Mouse (Mus musculus): Measurements from ENCODE around the gene Cd247.

The Cd247 gene

DNA sequence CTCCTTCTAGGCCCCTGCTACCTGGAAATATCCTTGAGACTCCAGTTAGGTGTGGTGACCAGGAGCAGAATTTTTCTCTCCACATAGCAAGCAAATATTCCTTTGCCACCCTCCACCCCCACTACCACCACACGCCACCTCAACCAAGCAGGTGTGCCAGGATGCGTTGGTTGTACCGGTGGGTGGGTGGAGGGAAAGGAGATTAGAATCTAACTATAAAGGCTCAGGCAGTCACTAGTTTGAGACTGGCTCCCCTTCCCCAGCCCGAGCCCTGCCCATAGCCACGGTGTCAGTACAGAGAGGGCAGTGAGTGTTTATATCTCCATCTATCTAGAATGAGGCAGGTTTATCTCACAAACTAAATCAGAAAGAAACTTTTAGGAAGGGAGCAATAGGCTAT lies 39.7 kb downstream of the Cd247 start:
- no peak for DNase-seq

DNA sequence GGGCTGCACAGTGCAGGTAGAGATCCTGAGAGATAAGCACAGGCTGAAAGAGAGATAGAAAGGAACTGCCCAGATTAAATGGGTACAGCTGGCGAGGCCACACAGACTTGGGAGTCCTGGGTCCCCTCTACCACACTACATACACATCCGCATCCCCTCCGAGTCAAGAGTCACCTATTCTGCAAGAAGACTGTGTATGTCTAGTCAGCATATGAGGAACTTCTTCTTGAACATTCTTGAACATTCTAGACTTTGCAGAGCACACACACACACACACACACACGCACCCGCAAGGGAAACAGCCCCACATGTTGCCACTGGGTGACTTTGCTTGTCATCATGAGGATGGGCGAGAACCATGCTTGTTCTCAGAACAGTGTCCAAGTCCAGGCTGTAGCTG lies 40.1 kb downstream of the Cd247 start:
- no peak for DNase-seq

DNA sequence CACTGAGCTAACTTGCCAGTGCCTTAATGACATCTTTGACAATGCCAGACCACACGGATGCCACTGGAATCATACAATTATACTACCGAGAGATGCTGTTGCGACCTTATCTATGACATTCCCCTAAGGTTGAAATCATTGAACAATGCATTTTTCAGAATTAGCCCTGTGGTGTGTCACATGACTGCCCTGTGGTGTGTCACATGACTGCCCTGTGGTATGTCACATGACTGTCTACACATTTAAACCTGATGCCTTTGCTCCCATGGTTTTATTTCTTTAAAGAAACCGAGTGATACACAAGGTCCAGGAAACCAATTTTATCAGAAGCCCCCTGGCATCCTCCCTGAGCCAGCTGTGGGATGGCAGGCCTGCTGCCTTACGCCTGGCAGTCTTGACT lies 41.4 kb downstream of the Cd247 start:
- DNase-seq = no peak

DNA sequence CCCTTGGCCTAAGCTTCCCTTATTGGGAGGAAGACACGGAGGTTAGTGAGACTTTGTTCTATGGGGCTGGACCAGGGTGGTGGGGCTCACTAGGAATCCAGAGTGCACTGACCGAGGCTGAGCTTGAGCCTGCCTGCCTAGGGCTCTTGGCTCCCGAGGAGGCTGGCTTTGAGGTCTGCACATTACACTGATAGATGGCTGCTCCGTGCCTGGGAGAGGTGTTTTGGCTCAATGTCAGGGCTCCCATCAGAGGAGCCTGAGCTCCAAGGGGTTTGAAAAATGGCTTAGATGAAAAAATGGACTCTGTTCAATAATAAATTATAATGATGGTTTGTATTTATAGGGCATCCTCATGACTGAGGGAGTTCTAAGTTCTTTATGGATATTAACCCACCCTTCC lies 44.8 kb downstream of the Cd247 start:
- no peak for DNase-seq

DNA sequence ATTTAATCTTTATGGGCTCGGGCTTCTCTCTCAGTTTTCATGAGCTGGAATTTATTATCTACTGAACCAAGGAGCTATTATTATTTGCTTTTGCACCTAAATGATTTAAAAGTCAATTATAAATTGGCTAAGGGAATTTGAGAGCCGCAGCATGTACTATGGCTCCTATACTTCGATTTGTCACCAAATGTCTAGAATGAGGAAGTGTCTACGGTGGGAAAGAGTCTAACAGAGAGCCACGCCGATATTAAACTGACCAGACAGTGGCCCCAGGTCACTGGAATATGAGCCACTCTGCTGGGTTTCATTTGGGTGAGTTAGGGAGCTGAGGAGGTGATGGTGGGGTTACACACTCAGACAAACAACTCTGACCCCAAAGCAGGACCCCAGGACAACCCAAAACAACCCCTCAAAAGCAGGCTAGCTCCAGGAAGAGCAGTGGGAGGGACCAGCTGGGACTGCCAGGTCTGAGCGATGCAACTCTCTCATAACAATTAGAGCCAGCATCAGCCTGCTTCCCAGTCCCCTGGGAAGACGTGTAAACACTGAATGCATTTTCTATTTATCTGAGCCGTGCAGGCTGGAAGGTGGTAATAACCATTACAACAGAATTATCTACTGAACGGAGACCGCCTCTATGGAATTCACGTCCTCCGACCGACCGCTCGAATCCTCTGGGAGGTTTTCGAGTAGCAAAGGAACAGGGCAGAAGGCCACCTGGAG lies 45.6 kb downstream of the Cd247 start:
- no peak for DNase-seq

DNA sequence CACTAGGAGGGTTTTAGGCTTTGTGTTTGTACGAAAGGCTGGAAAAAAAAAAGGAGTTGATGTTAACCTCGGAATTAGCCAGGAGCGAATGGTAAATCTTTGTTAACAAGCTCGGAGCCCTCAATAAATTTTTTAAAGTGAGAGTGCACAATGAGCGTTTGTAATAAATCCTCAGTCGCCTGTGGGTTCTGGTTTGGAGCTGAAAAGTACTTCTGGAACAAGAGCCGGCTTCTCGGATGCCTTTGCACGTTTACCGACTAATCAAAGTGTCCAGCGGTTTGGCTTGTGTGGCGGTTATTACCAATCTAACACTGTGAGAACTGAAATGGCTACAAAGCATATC lies 46.1 kb downstream of the Cd247 start:
- no peak for DNase-seq

DNA sequence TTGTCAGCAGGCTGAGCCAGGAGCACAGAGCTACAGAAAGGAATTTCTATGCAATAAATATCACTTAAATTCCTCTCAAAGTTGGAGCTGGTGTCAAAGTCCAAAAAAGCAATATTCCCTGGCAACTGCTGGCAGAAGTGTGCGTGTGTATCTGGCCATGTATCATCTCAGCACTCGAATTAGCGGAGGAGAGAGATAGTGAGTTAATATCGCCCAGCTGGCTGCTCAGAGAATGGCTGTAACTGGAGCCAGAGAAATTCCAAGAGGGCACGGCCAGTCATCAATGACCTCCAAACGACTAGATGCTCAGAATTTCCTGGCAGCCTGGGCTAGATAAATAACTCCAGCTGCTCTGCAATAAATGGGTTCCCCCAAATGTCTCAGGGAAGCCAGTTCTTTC lies 48.0 kb downstream of the Cd247 start:
- no peak for DNase-seq

DNA sequence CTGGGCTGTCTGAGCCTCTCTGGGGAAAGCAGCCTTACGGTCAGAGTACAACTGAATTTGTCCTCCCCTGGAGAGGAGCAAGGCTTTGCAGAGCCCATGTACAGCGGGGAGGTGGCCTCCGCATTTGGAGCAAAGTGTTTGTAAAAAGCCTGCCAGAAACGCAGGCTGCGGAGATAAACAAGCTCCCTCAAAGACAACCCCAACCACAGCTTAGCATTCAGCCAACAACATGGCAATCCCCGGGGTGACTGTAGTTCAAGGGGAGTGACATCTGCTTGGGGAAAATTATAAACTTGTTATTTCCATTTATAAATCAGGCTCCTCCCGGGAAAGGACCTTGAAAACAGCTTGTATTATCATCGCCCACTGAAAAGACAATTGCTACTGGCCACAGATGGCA lies 49.1 kb downstream of the Cd247 start:
- no peak for DNase-seq

DNA sequence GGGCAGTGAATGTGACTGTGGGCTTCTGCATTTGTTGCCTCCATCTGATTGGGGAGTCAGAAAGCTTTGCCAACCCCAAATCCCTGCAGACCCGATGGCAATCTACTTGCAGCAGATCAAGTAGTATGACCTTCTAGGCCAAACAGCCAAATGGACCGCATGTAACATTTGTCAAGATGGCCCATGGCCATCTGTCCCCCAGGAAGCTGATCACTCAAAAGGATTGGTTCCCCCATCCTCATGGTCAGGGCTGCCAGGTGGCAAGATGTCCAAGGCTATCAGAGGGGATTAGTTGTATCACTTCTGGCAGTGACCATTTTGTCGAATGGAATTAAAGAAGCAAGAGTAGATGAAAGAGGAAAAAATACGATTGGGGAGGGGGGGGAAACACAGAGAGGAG lies 50.7 kb downstream of the Cd247 start:
- no peak for DNase-seq

DNA sequence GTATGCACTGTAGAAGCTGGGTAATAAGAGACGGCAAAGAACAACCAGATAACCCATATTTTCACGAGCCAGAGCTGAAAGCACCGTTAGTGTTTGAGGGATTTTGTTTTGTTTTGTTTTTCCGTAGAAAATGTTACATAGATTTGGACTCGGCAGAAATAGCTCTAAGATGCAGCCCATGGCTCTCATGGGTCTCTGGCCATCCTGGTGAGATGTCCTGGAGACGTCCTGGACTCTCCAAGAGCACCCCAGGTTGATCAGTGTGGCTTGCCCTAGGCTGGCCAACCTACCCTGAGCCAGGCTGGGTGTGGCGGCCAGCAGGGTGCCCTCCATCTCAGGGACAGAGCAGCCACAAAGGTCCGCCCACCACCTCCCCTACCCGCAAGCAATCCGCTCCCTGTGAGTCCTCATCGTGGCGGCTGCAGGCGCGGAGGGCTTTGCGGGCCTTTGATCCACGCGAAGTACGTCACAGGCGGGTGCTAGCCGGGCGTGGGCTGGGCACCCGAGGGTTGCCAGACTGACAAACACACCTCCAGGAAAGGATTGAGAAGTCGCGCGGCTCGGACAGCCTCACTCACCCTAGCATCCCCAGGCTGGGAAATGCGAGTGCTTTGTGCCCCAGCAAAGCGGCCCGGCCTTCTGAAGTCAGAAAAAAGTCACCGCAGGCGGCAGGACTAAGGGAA lies 52.2 kb downstream of the Cd247 start:
- no peak for DNase-seq

DNA sequence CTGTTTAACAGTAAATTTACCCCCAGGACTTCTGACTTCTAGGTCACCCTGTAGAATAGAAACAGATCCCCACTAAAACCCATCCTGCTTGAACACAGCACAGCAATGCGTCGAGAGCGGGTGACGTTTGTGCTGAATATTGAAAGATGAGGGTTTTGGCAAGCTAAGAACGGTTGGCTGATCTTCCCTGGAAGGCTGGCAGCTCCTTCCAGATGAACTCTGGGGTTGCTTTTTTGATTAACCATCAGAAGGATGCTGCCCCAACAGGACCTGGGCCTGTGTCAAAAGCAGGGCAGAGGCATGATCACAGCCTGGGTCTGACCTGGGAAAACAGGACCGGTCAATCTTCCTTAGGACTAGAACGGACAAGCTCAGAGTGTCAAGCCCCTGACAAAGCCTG lies 53.7 kb downstream of the Cd247 start:
- DNase-seq = no peak

DNA sequence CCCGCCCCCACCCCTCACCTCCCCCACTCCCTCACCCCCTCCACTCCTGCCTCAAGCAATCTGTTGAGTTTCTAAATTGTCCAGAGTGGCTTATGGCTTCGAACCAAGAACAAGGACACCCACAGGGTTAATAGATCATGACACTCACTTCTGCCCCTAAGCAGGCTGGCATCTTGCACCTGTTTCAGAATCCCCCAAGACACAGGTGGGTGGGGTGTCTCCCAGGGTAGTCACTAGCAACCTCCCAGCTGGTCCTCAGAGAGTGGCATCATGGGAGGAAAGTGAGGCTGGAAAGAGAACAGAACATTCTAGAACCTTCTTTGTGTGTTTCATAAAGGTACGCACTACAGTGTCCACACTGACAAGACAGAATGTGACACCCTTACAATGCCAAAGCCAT lies 55.1 kb downstream of the Cd247 start:
- DNase-seq = no peak

DNA sequence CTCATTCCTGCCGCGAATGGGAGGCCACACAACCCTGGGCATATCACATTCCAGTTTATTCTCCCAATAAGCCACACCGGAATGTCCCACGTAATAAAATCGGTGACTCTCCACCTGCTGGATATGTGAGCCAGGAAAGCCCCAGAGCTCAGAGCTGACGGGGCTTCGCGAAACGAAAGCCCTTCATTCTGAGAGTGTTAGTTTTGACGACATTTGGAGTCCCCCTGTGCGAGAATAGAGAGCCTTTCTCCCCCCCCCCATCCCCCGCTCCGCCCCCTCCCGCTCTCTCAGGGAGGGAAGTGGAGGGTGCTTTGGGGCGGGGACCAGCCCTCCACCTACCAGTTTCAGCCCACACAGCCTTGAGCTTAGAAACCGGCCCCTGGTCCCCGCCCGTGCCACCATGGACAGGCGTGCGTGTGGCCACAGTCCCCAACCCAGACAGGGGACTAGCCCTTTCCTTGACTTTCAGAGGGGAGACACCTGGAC lies 56.0 kb downstream of the Cd247 start:
- no peak for DNase-seq

DNA sequence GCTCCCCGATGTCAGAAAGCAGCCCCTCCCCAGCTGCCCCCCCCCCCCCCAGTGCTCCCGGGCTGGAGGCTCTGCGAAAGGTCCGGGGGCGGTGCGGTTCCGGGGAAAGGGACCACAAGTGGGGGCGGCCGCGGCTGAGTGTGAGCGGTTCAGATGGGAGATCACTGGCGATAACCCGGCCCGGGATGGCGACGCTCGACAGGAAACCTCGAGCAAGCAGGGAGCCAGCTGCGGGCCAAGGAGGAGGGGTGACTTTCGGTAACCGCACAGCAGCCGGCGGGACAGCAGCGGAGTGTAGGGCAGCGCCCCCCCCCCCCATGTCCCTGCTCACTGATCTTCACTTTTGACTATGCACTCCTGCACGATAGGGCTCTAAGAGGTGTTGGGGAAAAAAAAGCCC lies 56.5 kb downstream of the Cd247 start:
- no peak for DNase-seq

DNA sequence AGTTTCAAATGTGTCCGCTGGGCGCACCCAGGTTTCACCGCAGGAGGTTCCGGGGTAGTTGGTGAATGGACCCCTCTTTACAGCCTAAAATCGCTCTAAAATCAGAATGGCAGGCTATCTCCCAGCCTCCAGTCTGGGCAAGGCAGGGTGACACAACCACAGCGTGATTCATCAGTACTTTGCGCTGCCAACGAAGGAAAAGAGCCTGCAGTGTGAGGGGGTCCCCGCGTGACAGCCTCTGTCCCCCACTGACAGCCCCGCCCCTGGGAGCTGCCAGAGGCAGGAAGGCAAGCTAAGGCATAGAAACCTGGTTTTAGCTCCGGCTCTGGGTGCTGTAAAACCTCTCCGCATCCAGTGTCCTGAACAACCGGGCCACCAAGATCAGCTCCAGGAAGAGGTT lies 56.9 kb downstream of the Cd247 start:
- no peak for DNase-seq

DNA sequence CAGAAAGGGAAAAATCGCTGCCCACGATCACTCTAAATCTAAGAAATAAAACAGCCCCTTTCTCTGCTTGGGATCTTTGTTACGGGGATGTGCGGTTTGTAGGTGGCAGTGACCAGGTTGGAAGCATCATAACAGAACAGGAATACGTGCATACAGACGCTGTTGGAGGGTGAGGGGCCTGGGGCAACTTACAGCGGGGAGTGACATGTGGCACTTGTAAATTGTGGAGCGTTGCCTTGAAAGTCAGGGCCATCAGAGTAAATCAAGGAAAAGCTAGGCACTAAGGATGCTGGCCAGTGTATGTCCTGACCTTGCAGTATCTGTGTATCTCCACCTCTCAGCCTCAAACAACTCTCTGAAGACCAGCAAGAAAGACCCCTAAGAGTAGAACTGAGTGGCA lies 59.9 kb downstream of the Cd247 start:
- DNase-seq = no peak

DNA sequence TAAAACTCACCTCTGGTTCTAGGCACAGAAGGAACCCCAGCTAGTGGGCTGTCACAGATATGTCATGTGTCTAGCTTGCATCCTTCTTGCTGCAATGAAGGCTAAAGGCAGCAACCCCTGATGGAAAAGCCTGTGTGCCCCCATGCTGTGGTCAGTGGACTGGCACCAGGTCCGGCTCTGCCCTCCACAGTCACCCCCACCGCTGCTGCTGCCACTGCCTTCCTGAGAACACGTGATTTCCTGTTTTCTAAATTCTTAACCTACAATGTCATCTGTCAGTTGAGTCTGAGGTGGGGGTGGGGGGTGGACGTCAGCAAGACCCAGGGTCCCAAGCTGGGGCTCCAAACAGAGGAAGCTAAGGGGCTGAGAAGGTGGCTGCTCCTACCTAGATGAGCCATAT lies 60.4 kb downstream of the Cd247 start:
- DNase-seq = no peak

DNA sequence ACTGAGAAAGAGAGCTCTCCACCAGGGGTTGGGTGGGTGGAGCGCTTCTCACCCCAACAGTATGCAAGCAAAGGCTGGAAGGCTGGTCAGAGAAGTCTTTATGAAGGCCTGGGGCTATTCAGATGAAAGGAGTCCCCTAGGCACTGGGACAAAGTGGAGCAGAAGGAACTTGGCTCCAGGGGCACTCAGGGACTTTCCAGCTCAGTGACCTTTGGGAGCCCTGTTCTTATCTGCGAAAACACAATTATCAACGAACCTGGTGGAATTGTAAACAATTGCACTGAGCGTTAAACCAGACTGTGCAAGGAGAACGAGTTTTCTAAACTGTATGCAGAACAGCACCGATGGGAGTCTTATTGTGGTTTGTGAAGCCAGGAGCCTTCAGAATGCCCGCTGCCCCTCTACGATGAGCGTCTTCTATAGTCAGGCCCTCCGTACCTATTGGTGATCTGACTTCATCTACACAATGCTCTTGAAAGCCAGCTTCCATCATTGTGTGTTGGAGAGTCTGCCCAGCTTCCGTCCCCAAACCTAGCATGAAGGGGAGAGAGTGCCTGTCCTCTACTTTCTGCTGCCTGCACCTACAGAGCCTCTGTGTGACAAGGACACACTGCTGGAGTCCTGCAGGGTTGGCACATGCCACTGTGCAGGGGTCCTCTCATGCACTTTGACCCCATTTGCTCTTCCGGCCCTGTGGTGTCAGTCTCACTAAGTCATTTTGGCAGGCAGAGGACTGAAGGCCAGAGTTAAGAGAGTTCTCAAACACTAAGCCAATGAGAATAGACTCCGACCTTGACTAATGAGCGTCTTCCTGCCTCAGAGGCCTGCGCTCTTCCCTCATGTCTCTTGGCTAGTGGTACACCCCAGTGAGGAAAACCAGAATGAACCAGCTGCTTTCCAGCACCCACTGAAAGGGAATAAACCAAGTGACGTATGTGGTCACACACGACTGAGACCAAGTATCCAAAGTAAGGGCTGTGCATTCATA lies 61.3 kb downstream of the Cd247 start:
- DNase-seq = no peak

DNA sequence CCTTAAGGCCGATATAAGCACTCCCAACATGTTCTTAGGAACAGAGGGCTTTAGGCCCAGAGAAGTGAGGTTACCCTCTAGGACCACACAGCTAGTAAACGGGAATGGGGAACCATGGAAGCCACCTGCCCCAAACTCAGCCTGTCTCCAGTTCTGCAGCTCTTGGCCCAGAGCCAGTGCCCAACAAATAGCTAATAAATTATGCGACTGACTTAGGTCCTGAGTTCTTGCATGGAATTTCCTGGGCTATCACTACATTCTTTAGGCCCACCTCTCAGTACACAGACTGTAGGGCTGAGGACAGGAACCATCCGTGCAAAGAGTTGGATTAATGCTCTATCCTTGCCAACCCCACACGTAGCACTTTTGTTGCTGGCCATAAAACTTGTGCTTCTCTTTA lies 63.6 kb downstream of the Cd247 start:
- DNase-seq = no peak

DNA sequence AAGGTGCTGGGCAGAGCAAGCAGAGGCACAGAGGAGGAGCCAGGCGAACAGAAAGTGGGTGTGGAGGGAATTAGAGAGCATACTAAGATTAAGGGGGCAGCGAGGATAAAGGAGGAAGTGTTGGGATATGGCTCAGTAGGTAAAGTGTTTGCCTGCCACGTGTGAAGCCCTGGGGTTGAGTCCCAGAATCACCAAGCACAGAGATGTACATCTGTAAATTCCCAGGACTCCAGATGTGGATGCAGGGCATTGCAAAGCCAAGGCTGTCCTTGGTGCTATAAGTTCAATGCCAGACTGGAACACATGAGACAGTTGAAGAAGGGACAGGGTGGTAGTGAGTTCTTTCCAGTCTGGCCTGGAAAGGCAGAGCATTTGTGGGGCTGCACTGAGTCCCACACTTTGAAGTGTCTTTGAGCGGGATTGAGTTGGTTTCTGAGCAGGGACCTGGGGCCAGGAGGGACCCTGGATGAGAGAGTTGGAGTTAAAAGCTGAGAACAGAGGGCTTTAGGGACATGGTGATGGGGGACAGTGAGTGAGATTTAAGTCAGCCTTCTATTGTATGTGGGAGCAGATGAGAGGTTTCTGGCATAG lies 64.7 kb downstream of the Cd247 start:
- DNase-seq = no peak

DNA sequence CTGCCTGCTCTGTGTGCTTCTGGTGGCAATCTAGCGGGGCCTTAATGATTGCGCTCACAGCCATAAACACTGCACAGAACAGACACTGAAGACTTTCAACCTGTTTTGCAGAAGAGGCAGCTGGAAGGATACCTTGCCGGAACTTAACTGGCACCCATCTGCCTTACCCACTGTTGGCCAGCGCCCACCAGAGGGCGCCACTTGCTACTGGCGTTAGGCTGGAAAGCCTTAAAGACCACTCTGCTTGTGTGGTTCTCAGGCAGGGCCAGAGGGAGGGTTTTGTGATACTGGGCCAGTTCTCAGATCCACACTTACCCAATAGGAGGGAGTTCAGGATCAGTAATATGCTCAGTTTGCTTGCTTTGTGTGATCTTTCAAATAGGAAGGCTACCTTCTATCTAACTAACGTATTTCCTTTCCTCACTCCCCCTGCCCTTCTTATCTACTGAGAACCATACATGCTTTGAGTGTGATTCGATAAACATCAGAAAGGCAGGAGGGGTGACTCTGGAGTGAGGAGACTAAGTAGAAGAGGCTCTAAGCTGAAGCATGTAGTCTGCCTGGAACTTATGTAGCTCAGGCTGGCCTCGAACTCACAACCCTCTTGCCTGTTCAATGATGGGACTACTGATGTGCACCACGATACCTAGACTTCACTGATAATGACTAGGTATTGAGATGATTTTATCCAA lies 65.4 kb downstream of the Cd247 start:
- DNase-seq = peak; percentile 65

DNA sequence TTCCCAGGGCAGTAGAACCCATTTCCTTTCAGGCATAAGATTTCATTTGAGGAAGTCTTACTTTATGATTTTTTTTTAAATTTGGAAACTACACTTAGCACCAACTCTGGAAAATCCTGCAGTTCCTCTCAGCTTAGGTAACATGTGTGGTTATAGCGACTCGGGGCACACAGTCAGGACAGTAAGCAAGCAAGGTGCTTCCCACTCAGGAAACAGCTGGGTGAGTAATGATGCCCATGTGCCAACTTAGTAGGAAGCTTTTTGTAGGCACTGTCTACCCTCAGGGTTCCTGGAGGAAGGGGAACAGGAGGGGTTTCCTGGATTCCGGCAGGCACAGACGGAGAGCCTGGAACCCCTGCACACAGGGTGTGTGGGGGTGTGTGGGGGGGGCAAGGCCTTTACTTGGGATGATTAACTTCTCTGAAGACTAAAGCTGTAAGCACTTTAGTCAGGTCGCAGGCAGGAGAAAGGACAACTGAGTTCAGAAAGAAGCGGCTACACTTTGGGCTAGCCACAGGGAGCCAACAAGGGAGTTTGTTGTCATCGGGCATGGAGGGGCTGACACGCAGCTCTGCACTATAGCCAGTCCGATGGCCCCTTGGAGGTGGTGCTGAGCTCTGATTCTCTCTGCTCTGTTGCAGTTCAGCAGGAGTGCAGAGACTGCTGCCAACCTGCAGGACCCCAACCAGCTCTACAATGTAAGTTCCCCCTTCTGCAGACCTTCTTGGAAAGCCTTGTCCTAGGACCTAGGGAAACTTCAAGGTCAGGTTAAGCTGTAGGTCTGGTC lies 67.5 kb downstream of the Cd247 start:
- DNase-seq = no peak

Data from cerebellum, adult 8-10 months (tissue).